Mouse (Mus musculus): ENCODE results near the gene Kcnj16. TPM values are rescaled to one million over a fixed set of nuclear protein-coding genes. Genes with fewer than 3 reads are reported as not detected.

Kcnj16 gene
- total and polyA plus RNA-seq, 3 experiments, result not detected

- TF ChIP-seq POLR2A (IDR thresholded peaks at IDR 0.05; ENCODE audit: low read depth, low read length) (no peak), USF1 (IDR thresholded peaks at IDR 0.05; ENCODE audit: low read depth, low read length) (no peak)
These were observed 32.1 kb upstream of the Kcnj16 start (continued) for GRCm38 (mm10) chr11:110935699-110936098.

DNA sequence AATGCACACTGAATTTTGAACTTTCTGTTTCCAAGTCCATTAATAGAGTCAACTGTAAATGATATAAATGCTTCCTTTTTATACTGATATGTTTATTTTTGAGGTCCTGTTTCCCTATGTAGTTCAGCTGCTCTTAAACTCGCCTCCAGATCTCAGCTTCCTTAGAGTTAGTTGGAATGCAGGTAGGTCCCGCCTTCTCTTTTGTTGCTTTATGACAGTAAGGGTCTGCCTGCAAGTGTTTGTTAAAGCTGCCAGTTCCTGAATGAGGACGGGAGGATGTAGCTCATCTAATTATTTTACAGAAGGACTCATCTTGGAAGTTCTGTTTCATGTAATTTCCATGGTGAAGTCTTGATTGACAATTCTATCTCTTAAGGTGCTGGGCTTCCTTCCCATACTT is 25.6 kb upstream of the Kcnj16 start:
- no peak overlapping the region for H3K27ac ChIP-seq (ENCODE audit: insufficient read depth, low read depth)
- H3K9ac ChIP-seq (ENCODE audit: insufficient read depth, low read depth), result no peak overlapping the region
- no peaks in the 10 kb centered on the region for H3K79me2 ChIP-seq (replicated peaks; ENCODE audit: control insufficient read depth, extremely low read depth, insufficient read depth, poor library complexity, severe bottlenecking)
- H3K4me2 ChIP-seq (ENCODE audit: insufficient read depth, low read depth, poor library complexity, severe bottlenecking), result no peak overlapping the region
- no peak overlapping the region for H3K4me3 ChIP-seq (replicated peaks in 1 of 3; ENCODE audit: low read depth in 2 of 3, low read length in 2 of 3, poor library complexity in 1 of 3)
- dilution Hi-C loops (cut with MboI; ENCODE audit: extremely low pct_ligation_motif_present, extremely low pct_unique_long_range_greater_than_20kb, low sequenced_read_pairs), result no loop called here
- no peaks in the 10 kb centered on the region for H3K36me3 ChIP-seq (replicated peaks in 1 of 2; ENCODE audit: control insufficient read depth in 1 of 2, insufficient read depth in 1 of 2, low read length in 1 of 2)
- H3K9me3 ChIP-seq (replicated peaks; ENCODE audit: low read length), result no peaks in the 10 kb centered on the region
- DNase-seq (ENCODE audit: extremely low read depth), result no peak
- no peak for TF ChIP-seq MAZ (IDR thresholded peaks at IDR 0.05; ENCODE audit: low read depth, low read length)
- TF ChIP-seq JUN (IDR thresholded peaks at IDR 0.05; ENCODE audit: insufficient read depth, low read depth, low read length), result no peak
- TF ChIP-seq HCFC1 (IDR thresholded peaks at IDR 0.05; ENCODE audit: low read depth, low read length), result no peak
- TF ChIP-seq GABPA (IDR thresholded peaks at IDR 0.05; ENCODE audit: insufficient replicate concordance, low read depth, low read length), result no peak
- TF ChIP-seq MAFK (IDR thresholded peaks at IDR 0.05; ENCODE audit: insufficient replicate concordance, low read length), result no peak
- TF ChIP-seq MEF2A (IDR thresholded peaks at IDR 0.05; ENCODE audit: borderline replicate concordance, low read depth, low read length), result no peak
- no peak for TF ChIP-seq E2F4 (IDR thresholded peaks at IDR 0.05; ENCODE audit: insufficient replicate concordance, low read depth, low read length)
- in situ Hi-C loops (cut with MboI; ENCODE audit: low pct_ligation_motif_present, low pct_unique_long_range_greater_than_20kb, low sequenced_read_pairs), result no loop called here
- H3K4me1 ChIP-seq (ENCODE audit: control insufficient read depth in 1 of 2, insufficient read depth in 2 of 2), result peaks cover 0 to 20% of the 10 kb centered on the region in 2 experiments; a peak in 2 of 4 replicates
- H3K27me3 ChIP-seq (replicated peaks), result no peaks in the 10 kb centered on the region

DNA sequence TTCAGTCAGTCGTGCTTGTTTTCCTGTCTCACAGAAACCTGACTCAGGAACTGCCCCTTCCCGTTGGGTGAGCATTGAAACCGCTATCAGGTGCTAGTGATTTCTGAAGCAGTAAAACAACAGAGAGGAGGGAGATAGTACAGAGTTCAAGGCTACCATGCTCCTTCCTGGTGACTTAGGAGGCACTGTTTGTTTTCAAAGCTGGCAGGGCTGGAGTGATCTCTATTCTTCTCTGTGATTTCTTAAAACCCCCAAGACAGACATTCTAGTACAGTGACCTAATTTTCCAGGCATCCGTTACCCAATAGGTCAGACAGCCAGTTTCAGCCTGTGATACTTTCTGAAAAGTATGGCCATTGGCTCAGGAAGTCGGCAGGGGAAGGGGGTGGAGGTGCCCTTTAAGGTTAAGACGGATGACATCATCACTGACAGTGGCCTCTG is 25.1 kb upstream of the Kcnj16 start:
- in situ Hi-C loops (cut with MboI; ENCODE audit: low pct_ligation_motif_present, low pct_unique_long_range_greater_than_20kb, low sequenced_read_pairs), result no loop called here
- H3K4me3 ChIP-seq (replicated peaks in 1 of 3; ENCODE audit: low read depth in 2 of 3, low read length in 2 of 3, poor library complexity in 1 of 3), result no peak overlapping the region
- no peak for TF ChIP-seq POLR2AphosphoS2 (IDR thresholded peaks at IDR 0.05; ENCODE audit: low read depth, low read length)
- TF ChIP-seq TBP (conservative IDR thresholded peaks at IDR 0.05; ENCODE audit: low read depth, low read length), result no peak
- no peak for TF ChIP-seq IRF4 (IDR thresholded peaks at IDR 0.05; ENCODE audit: low read depth, low read length)
- TF ChIP-seq MXI1 (IDR thresholded peaks at IDR 0.05; ENCODE audit: low read depth, low read length), result no peak
- TF ChIP-seq ZMIZ1 (IDR thresholded peaks at IDR 0.05; ENCODE audit: low read depth, low read length), result no peak
- TF ChIP-seq UBTF (IDR thresholded peaks at IDR 0.05; ENCODE audit: low read depth, low read length), result no peak
- no peak for TF ChIP-seq USF1 (IDR thresholded peaks at IDR 0.05; ENCODE audit: low read depth, low read length)
- no peak for TF ChIP-seq CHD1 (IDR thresholded peaks at IDR 0.05; ENCODE audit: low read depth, low read length)
- TF ChIP-seq PAX5 (IDR thresholded peaks at IDR 0.05; ENCODE audit: low read length), result no peak
- no peak for TF ChIP-seq SIN3A (IDR thresholded peaks at IDR 0.05; ENCODE audit: low read length)
- no peak for TF ChIP-seq E2F4 (IDR thresholded peaks at IDR 0.05; ENCODE audit: insufficient replicate concordance, low read depth, low read length)
- no peak for TF ChIP-seq HCFC1 (IDR thresholded peaks at IDR 0.05; ENCODE audit: low read depth, low read length)
- no peak for TF ChIP-seq TCF12 (IDR thresholded peaks at IDR 0.05; ENCODE audit: low read depth, low read length)
- no peak for TF ChIP-seq JUND (conservative IDR thresholded peaks at IDR 0.05; ENCODE audit: low read depth, low read length)
- TF ChIP-seq NELFE (IDR thresholded peaks at IDR 0.05; ENCODE audit: low read depth, low read length), result no peak
- TF ChIP-seq ZKSCAN1 (IDR thresholded peaks at IDR 0.05; ENCODE audit: borderline replicate concordance, low read depth, low read length), result no peak
- no peak for TF ChIP-seq MAZ (IDR thresholded peaks at IDR 0.05; ENCODE audit: low read depth, low read length)
- TF ChIP-seq EP300 (IDR thresholded peaks at IDR 0.05; ENCODE audit: low read length), result no peak
- no peak for TF ChIP-seq NRF1 (IDR thresholded peaks at IDR 0.05; ENCODE audit: low read depth, low read length)
- H3K4me1 ChIP-seq (ENCODE audit: control insufficient read depth in 1 of 2, insufficient read depth in 2 of 2), result peaks cover 0 to 20% of the 10 kb centered on the region in 2 experiments; a peak in 2 of 4 replicates
- H3K79me2 ChIP-seq (replicated peaks; ENCODE audit: control insufficient read depth, extremely low read depth, insufficient read depth, poor library complexity, severe bottlenecking), result no peaks in the 10 kb centered on the region
- H3K4me2 ChIP-seq (ENCODE audit: insufficient read depth, low read depth, poor library complexity, severe bottlenecking), result no peak overlapping the region
- no peaks in the 10 kb centered on the region for H3K9me3 ChIP-seq (replicated peaks; ENCODE audit: low read length)
- dilution Hi-C loops (cut with MboI; ENCODE audit: extremely low pct_ligation_motif_present, extremely low pct_unique_long_range_greater_than_20kb, low sequenced_read_pairs), result no loop called here
- DNase-seq (ENCODE audit: extremely low read depth), result no peak
- no peak overlapping the region for H3K9ac ChIP-seq (ENCODE audit: insufficient read depth, low read depth)
- no peaks in the 10 kb centered on the region for H3K27me3 ChIP-seq (replicated peaks)
- no peak overlapping the region for H3K27ac ChIP-seq (ENCODE audit: insufficient read depth, low read depth)
- H3K36me3 ChIP-seq (replicated peaks in 1 of 2; ENCODE audit: control insufficient read depth in 1 of 2, insufficient read depth in 1 of 2, low read length in 1 of 2), result no peaks in the 10 kb centered on the region

Measured in CH12.LX (cell line).